Mouse (Mus musculus) midbrain, postnatal 0 days (tissue): ENCODE data around the gene Zbtb34. TPM values are rescaled to one million over a fixed set of nuclear protein-coding genes. Genes with fewer than 3 reads are reported as not detected.
A peak's percentile ranks its signal among the peaks of the same experiment; 100 is the strongest.

Experiments
- ATAC-seq: fragments of 200-750 bp; cut with Nextera tagmentation; 2 replicates; pipeline ENCODE4 v1.8.0; 2017; ENCODE audit warnings: moderate number of reproducible peaks, mild to moderate bottlenecking, moderate TSS enrichment, moderate library complexity; ENCODE audit not compliant: low FRiP score
- DNase-seq: peaks from one replicate; pipeline ENCODE4 v3.0.0-alpha.2; 2015; ENCODE audit warnings: low spot score
- H3K27ac ChIP-seq: fragments of 300-500 bp; sonication (generic); 2 replicates; pipeline ENCODE4 v1.5.1; 2014; ENCODE audit warnings: low read depth, mild to moderate bottlenecking, low read length, mixed read lengths
- H3K27me3 ChIP-seq: fragments of 300-500 bp; sonication (generic); 2 replicates; pipeline ENCODE4 v1.6.1; 2014; ENCODE audit warnings: low read length, control low read depth, mixed read lengths; ENCODE audit not compliant: insufficient read depth
- H3K36me3 ChIP-seq: fragments of 300-500 bp; sonication (generic); 2 replicates; pipeline ENCODE4 v1.6.1; 2014; ENCODE audit warnings: low read length, control low read depth, mixed read lengths; ENCODE audit not compliant: insufficient read depth
- H3K4me1 ChIP-seq: fragments of 300-500 bp; sonication (generic); 2 replicates; pipeline ENCODE4 v1.6.1; 2014; ENCODE audit warnings: mild to moderate bottlenecking, control low read depth, antibody characterized with exemption, low read length, mixed read lengths; ENCODE audit not compliant: insufficient read depth
- H3K4me2 ChIP-seq: fragments of 300-500 bp; sonication (generic); 2 replicates; pipeline ENCODE4 v1.6.1; 2014; ENCODE audit warnings: low read depth, mild to moderate bottlenecking, low read length, mixed read lengths; ENCODE audit not compliant: poor library complexity, severe bottlenecking
- H3K4me3 ChIP-seq: fragments of 300-500 bp; sonication (generic); 2 replicates; pipeline ENCODE4 v1.5.1; 2014; ENCODE audit warnings: low read depth, mild to moderate bottlenecking, low read length, moderate library complexity
- H3K9ac ChIP-seq: fragments of 300-500 bp; sonication (generic); replicated peaks from 2 replicates; pipeline ENCODE4 v1.6.1; 2014; ENCODE audit warnings: mild to moderate bottlenecking, low read length, moderate library complexity, mixed read lengths; ENCODE audit not compliant: poor library complexity, severe bottlenecking
- H3K9me3 ChIP-seq: fragments of 300-500 bp; sonication (generic); 2 replicates; pipeline ENCODE4 v1.6.1; 2016; ENCODE audit warnings: low read length, control low read depth
- CTCF ChIP-seq: IDR thresholded peaks from 2 replicates; pipeline ENCODE4 v1.5.1; 2016; ENCODE audit warnings: antibody characterized with exemption, mild to moderate bottlenecking
- WGBS: fragments of 180-500 bp; shearing (Covaris S2); extraction: QIAGEN DNeasy Blood & Tissue Kit; methylation state at CpG from one replicate; pipeline ENCODE4 v1.1.7; 2014; 5-methylcytosine and 5-hydroxymethylcytosine counted together
- polyA plus RNA-seq: library from polyadenylated mRNA; unstranded; fragments of >200 nt; fragmentation: Nextera tagmentation; extraction: Ambion mirVana; gene quantifications from 2 replicates; pipeline ENCODE4 v1.2.1, GENCODE M21; 2015
- total RNA-seq: library from RNA; depleted of rRNA; stranded (reverse); fragments of >200 nt; gene quantifications from 2 replicates; pipeline ENCODE4 v1.2.3, GENCODE M21; 2014

Zbtb34 gene
- total and polyA plus RNA-seq, 2 experiments from 2014 or later = 3.8 to 24.9 TPM

- H3K4me1 ChIP-seq = no peaks in the 10 kb centered on the region
- ATAC-seq (no peak), DNase-seq (no peak)
- no peak overlapping the region for H3K9ac ChIP-seq
- no peaks in the 10 kb centered on the region for H3K9me3 ChIP-seq
- H3K27me3 ChIP-seq = no peaks in the 10 kb centered on the region
- peaks cover 6% of the 10 kb centered on the region; the same call in 1 of the 2 replicates for H3K36me3 ChIP-seq
- 77% methylated on average over 3 of the region's 3 CpGs for WGBS
- H3K4me2 ChIP-seq = no peak overlapping the region
- no peak overlapping the region for H3K27ac ChIP-seq
- H3K4me3 ChIP-seq = no peak overlapping the region
- no peak for TF ChIP-seq CTCF
Observed at GRCm38 (mm10) chr2:33369453-33369852, 61.7 kb downstream of the Zbtb34 start.

DNA sequence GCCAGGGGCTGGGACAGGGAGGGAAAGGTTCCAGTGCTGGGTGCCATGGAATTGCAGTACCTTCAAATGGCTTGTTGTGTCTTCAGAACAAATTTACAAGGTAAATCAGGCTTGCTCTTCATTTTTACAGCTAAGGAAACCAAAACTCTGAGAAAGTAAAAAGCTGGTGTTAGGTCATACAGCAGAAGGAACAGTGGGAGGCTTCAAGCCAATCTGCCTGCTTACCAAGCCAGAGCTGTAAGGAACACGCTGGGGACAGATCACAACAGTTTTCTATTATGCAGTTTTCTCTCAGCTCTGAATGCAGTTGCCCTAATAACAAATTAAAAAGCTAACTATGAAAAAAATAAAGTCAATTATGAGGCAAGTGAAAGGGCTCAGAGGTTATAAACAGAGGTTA is 62.6 kb downstream of the Zbtb34 start:
- H3K27me3 ChIP-seq = no peaks in the 10 kb centered on the region
- peaks cover 6% of the 10 kb centered on the region; the same call in 1 of the 2 replicates for H3K36me3 ChIP-seq
- H3K27ac ChIP-seq = no peak overlapping the region
- WGBS = 80% methylated on average over 1 of the region's 1 CpGs
- ATAC-seq (no peak), DNase-seq (no peak)
- no peak overlapping the region for H3K9ac ChIP-seq
- H3K4me1 ChIP-seq = no peaks in the 10 kb centered on the region
- no peak for TF ChIP-seq CTCF
- no peak overlapping the region for H3K4me3 ChIP-seq
- no peaks in the 10 kb centered on the region for H3K9me3 ChIP-seq
- no peak overlapping the region for H3K4me2 ChIP-seq

GRCm38 (mm10) chr2:33365703-33366471 is 65.2 kb downstream of the Zbtb34 start:
- Histone ChIP-seq H3K27ac (no peak overlapping the region), H3K4me2 (no peak overlapping the region), H3K9ac (no peak overlapping the region), H3K4me1 (no peaks in the 10 kb centered on the region), H3K27me3 (no peaks in the 10 kb centered on the region), H3K9me3 (no peaks in the 10 kb centered on the region), H3K4me3 (no peak overlapping the region), H3K36me3 (peaks cover 6% of the 10 kb centered on the region; the same call in 1 of the 2 replicates)
- DNase-seq = peak; percentile 67
- TF ChIP-seq CTCF = no peak
- 36% methylated on average over 9 of the region's 9 CpGs for WGBS
- ATAC-seq = no peak

DNA sequence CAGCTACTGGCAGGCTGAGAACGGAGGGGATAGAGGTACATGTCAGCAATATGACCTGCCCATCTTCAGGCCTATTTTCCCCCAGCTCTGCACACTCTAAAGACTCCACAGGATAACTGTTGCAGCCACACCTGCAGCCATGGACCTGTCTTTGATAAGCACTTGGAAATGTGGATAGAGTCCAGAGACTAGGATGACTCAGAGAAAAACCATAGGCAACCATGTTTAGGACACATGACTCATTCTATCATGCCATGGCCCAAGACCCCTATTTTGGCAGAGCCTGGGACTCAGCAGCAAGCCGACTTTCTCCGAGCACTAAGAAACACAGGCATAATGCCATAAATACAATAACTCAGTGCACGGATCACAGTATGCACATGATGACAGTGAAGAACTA is 66.5 kb downstream of the Zbtb34 start:
- ATAC-seq = no peak
- Histone ChIP-seq H3K4me2 (no peak overlapping the region), H3K9me3 (no peaks in the 10 kb centered on the region), H3K27me3 (no peaks in the 10 kb centered on the region), H3K36me3 (peaks cover 6% of the 10 kb centered on the region; the same call in 1 of the 2 replicates), H3K27ac (no peak overlapping the region), H3K4me3 (no peak overlapping the region), H3K4me1 (peaks cover 4% of the 10 kb centered on the region; the same call in 1 of the 2 replicates), H3K9ac (no peak overlapping the region)
- TF ChIP-seq CTCF = no peak
- DNase-seq = no peak
- WGBS = 97% methylated on average over 4 of the region's 4 CpGs

DNA sequence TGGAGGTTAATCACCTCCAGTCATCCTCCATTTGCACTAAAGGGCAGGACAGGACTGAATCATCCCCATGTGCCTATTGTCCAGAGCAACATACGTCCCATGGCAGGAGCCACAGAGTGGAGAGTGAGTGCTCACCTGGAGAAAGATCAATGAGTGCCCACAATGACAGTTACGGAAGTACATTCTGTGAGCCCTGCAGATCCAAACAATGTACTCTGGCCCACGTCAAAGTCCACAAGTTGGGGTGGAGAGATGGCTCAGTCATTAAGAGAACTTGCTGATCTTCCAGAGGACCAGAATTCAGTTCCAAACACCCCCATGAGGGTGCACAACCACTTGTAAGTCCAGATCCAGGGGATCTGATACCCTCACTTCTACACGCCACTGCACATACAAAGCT is 67.2 kb downstream of the Zbtb34 start:
- H3K4me1 ChIP-seq = peaks cover 4% of the 10 kb centered on the region; the same call in 1 of the 2 replicates
- DNase-seq = no peak
- H3K4me2 ChIP-seq = no peak overlapping the region
- H3K27me3 ChIP-seq = no peaks in the 10 kb centered on the region
- no peak for ATAC-seq
- WGBS = 99% methylated on average over 4 of the region's 4 CpGs
- H3K27ac ChIP-seq = no peak overlapping the region
- H3K4me3 ChIP-seq = no peak overlapping the region
- no peak for TF ChIP-seq CTCF
- H3K9ac ChIP-seq = no peak overlapping the region
- no peaks in the 10 kb centered on the region for H3K9me3 ChIP-seq
- peaks cover 9% of the 10 kb centered on the region; the same call in 1 of the 2 replicates for H3K36me3 ChIP-seq

DNA sequence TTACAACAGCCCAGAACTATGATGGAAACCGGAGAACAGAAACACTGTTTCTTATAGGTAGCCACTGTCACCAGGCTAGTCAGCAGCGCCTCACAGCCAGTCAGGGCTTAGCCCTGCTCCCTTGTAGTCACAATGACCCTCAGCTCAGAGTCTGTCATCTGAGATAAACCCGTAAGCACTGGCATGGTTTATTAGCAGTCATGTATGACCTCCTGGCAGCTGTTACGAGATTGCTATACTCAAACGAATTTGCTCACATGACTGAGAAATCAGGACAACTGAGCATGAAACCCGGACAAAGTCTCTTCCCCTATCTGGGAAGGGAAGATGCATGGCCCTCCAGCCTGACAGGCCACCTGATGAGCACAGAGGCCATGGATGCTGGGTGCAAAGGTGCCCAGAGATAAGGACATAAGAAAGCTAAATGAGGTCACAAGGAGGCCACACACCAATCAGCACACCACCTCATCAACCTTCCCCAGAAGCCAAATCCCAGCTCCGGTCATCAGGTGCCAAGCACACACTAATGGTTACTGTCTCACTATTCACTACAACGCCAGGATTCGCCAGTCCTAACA is 69.9 kb downstream of the Zbtb34 start:
- peak; percentile 40 for DNase-seq
- H3K27ac ChIP-seq = no peak overlapping the region
- no peak for ATAC-seq
- H3K4me2 ChIP-seq = no peak overlapping the region
- H3K4me3 ChIP-seq = no peak overlapping the region
- peaks cover 4% of the 10 kb centered on the region; the same call in 1 of the 2 replicates for H3K4me1 ChIP-seq
- no peak for TF ChIP-seq CTCF
- H3K36me3 ChIP-seq = peaks cover 3% of the 10 kb centered on the region; the same call in 1 of the 2 replicates
- H3K9me3 ChIP-seq = no peaks in the 10 kb centered on the region
- H3K27me3 ChIP-seq = no peaks in the 10 kb centered on the region
- 69% methylated on average over 9 of the region's 9 CpGs for WGBS
- H3K9ac ChIP-seq = no peak overlapping the region
